Mouse (Mus musculus) spleen, postnatal 14 days (tissue): Measurements from ENCODE around the gene Wscd2.

Experiments
- DNase-seq, 2 experiments: peaks; one replicate each; pipeline ENCODE4 v3.0.0; 2021 to 2022; ENCODE audit warnings: low spot score in 2 of 2

The Wscd2 gene

DNA sequence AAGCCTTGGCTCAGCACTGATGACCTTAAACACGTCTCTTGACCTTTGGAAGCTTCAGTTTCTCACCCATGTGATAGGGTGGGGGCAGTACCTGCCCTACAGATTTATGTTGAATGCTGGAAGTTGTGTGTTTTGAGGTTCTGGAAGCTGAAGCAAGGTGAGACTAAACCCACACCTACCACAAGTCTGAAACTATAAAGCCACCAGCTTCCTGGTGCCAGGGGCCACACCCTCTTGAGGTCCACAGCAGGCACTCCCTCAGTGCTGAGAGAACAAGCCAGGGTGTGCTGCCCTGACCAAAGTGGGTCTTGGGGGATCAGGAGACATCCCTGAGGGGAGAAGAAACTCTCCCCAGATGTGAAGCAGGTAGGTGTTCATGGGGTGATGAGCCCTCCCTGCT is 48.7 kb downstream of the Wscd2 start:
- no peak for DNase-seq

- DNase-seq, result no peak
These were observed 49.3 kb downstream of the Wscd2 start for GRCm38 (mm10) chr5:113539438-113539837.

- DNase-seq, result no peak
These were observed 49.7 kb downstream of the Wscd2 start for GRCm38 (mm10) chr5:113539858-113540257.

DNA sequence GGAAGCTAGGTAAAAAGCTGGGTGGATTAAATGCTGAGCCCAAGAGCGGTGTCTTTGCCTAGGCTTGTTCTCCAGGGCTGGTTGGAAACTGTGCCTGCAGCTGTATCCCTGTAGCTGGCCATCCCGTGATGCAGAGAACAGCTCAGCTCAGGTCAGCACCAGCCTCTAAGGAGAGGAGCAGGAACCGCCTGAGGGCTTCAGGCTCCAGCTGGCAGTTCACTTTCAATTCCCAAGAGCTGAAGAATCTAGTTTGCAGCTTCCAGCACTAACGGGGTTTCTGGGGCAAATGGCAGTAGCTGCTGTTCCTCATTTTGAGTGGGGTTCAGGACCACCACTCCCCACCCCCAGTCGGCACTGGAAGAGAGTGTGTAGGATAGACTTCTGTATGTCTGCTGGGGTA is 51.1 kb downstream of the Wscd2 start:
- DNase-seq, result no peak

- DNase-seq, result no peak
These were observed 52.8 kb downstream of the Wscd2 start for GRCm38 (mm10) chr5:113542885-113543476.

- no peak for DNase-seq
These were observed 58.0 kb downstream of the Wscd2 start for GRCm38 (mm10) chr5:113547949-113548700.

- no peak for DNase-seq
These were observed 60.1 kb downstream of the Wscd2 start for GRCm38 (mm10) chr5:113550249-113550648.

DNA sequence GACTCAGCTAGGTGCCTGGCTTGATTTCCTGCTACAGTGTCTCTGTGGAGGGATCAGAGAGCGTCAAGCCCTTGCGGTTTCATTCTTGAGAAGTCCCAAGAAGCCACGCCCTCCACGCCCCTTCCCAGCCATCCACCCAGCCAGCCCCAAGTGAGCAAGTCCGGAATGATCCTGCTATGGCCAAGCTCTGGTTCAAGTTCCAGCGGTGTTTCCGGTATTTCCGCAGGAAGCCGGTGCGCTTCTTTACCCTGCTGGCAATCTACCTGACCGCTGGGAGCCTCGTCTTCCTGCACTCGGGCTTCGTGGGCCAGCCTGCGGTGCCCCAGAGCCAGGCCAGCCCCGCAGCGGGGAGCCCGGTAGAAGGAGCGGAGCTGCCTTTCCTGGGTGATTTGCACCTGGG is 60.6 kb downstream of the Wscd2 start:
- no peak for DNase-seq

- no peak for DNase-seq
These were observed 63.3 kb downstream of the Wscd2 start for GRCm38 (mm10) chr5:113553402-113553897.

GRCm38 (mm10) chr5:113554095-113554494 is 64.0 kb downstream of the Wscd2 start:
- DNase-seq, result no peak

- DNase-seq, result no peak
These were observed 64.4 kb downstream of the Wscd2 start for GRCm38 (mm10) chr5:113554571-113554970.

- DNase-seq, result no peak
These were observed 65.6 kb downstream of the Wscd2 start for GRCm38 (mm10) chr5:113555684-113556083.

DNA sequence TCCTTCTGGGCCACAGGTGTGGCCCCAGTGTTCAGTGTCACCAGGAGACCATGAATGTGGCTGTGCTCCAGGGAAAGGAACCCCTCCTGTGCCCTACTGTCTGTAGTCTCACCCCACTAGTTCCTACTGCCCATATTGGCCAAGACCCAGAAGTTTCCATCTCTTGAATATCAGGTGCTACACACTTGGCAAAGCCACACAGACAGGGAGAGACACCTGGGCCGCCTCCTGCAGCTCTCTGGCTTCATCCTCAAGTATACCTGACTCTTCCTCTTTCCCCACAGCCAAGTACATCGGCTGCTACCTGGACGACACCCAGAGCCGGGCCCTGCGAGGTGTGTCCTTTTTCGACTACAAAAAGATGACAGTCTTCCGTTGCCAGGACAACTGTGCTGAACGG is 67.9 kb downstream of the Wscd2 start:
- DNase-seq, result no peak

- DNase-seq, result no peak
These were observed 69.5 kb downstream of the Wscd2 start for GRCm38 (mm10) chr5:113559627-113560026.

- DNase-seq, result no peak
These were observed 74.3 kb downstream of the Wscd2 start for GRCm38 (mm10) chr5:113564463-113564862.

DNA sequence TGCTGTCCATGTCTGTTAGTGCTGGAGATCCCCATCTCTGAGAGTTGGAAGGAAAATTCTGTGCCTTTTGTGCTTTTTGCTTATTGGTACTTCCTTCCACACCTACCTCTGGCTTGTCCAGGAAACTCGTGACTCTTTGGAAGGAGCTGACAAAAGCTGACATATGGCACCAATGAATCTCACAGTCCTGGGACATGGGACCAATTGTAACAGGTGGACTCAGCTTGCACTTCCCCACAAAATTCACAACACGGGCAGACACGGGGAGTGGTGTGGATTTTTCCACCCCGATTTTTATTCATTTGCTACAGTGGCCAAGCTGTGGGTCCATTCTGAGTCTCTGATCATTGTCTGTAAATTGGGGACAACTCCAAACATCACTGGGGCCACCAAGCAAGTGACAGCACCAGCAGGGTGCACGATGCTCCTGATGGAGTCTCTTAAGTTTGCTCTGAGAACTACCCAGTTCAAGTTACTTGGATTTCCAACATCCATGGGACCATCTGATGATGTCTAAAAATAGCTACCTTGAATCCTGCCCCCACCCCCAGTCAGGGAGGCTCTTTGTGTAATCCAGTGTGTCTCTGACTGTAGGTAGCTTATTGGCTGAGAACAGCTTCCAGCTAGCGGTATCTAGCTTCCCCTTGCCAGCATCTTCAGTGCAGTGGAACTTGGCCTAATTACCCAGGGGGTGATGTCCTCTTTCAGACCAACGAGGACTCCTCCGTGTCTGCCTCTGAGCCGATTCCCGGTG is 75.1 kb downstream of the Wscd2 start:
- no peak for DNase-seq

DNA sequence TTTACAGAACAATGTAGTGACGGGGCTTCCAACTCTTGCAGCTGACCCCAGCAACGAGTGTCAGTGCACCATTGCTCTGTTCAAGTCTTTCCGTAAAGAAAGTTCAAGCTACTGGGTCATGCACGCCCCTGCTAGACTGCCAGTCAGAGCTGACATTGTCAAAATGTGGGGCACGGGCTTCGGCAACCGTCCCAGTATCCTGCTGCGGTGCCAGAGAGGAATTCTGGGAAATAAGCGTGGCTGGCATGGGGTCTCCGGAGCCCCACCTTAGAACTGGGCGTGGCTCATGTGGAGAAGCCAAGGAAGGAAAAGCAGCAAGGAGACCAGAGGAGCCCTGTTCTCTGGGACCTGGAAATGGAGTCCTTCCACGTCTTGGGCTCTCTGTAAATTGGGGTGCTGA is 75.7 kb downstream of the Wscd2 start:
- no peak for DNase-seq

DNA sequence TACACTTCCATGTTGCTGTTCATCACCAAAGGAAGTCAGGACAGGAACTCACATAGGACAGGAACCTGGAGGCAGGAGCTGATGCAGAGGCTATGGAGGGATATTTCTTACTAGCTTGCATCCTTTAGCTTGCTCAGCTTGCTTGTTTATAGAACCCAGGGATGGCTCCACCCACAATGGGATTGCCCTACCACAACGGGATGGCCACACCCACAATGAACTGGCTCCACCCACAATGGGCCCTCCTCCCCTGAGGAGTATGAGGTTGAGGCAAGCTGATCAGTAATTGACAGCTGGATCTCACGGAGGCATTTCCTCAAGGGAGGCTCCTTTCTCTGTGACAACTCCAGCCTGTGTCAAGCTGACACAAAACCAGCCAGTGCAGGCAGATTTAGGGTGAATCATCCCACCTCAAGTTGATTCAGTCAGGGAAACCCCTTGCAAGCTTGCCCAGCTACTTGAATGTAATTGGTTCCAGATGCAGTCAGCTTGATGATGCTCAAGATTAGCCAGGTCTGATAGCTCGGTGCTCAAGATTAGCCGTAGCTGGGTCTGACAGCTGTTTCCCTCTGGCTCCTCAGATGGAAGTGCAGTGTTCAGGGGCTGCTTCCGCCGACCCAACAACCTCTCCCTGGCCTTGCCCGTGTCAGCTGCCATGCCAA is 80.1 kb downstream of the Wscd2 start:
- DNase-seq, result no peak

DNA sequence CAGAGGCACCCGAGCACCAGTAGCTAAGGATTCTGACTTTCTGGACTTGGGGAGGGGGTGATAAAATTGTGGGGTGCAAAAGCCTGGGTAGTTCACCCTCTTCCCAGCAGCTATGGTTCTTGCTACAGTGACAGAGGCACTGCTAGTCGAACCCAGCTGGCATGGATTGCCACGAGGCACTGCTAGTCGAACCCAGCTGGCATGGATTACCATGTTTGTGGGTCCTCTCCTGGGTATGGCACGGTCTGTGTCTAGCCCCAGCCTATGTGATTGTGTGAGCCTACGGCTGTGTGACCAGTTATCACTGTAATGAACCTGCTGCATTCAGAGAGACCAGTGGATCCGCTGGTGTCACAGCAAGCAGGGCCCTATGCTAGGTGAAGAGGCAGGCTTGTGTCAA is 87.4 kb downstream of the Wscd2 start:
- DNase-seq, result no peak

GRCm38 (mm10) chr5:113578428-113578827 is 88.3 kb downstream of the Wscd2 start:
- DNase-seq, result no peak

GRCm38 (mm10) chr5:113579128-113579527 is 89.0 kb downstream of the Wscd2 start:
- DNase-seq, result no peak

DNA sequence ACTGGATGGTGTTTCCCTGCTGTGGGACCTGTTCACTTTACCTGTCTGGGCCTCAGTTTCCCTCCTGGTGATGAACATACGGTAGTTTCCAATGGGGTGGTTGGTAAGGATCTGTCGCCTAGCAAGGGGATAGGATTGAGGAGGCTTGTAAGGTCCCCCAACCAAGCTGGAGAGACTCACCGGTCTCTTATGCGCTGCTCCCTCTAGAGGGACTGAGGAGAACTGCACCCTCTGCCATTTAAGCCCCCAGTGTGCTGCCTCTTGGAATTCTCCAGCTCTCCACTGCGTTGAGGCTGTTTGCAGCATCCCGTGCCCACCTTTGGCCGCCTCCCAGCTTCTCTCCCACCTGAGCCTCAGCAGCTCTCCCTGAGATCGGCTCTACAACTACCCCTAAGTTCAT is 90.1 kb downstream of the Wscd2 start:
- DNase-seq, result no peak
